Mouse (Mus musculus) brain, embryonic 14.5 days (tissue): ENCODE data around the gene Vps29.

Experiments used
- CTCF ChIP-seq: fragments of 200-500 bp; IDR thresholded peaks from 2 replicates; pipeline ENCODE4 v1.5.1; 2012; ENCODE audit warnings: inconsistent platforms, mild to moderate bottlenecking, moderate library complexity, borderline replicate concordance; ENCODE audit not compliant: insufficient read depth, insufficient read length; ENCODE audit errors: extremely low read depth
- POLR2A ChIP-seq: fragments of 200-500 bp; IDR thresholded peaks from 2 replicates; pipeline ENCODE4 v1.6.1; 2012; ENCODE audit warnings: mild to moderate bottlenecking, inconsistent platforms, borderline replicate concordance; ENCODE audit not compliant: poor library complexity, insufficient read depth, insufficient read length, severe bottlenecking; ENCODE audit errors: extremely low read depth

- TF ChIP-seq POLR2A (no peak), CTCF (no peak)
Measured at GRCm38 (mm10) chr5:122400628-122401302, 46.6 kb downstream of the Vps29 start.
